Mouse (Mus musculus): ENCODE measurements around the gene Tctn3. TPM values are rescaled to one million over a fixed set of nuclear protein-coding genes. Genes with fewer than 3 reads are reported as not detected.

The Tctn3 gene
- 16.4 and 18.9 TPM in 2 replicates for polyA plus RNA-seq (2012; rRNA removed)

DNA sequence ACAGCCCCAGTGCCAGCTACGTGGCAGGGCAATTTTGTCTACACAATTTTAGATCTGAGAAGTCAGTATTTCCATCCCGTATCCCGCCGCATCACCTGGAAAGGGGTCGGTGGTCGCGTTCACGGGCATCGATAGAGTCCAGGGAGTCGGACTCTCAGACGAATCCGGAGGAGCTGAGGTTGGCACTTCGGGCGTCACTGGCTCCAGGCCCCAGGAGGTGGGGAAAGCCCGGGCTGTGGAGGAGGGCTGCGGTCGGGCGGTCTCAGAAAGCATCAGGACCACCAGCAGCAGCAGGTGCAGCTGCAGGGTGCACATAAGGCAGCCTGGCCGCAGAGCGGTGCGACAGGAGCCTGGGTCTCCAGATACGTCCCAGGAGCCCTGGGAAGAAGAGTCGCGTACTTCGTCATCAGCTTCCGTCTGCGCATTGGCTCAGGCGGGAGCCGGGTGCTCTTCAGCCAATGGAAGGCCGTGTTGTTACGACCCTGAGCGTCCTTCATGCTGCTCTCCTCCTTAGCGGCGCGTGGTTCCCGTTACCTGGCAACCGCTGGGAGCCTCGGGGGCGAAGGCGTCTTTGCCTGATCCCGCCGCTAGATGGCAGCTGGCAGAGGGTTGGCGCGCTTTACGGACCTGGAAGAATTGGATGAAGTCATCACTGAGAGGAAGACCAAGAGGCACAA, at the start of gene Tctn3, which contains the start of gene Entpd1:
Gene Tctn3 (minus strand): TSS at position 404 of the 677 bp plus-strand sequence.
Gene Entpd1 (plus strand): TSS at position 537 of the 677 bp plus-strand sequence.
- peak; percentile 97 for DNase-seq
- H3K27ac ChIP-seq (ENCODE audit: insufficient read depth, low read length), result no peak within 1 kb of the TSS
- H3K4me3 ChIP-seq (replicated peaks; ENCODE audit: insufficient read depth, low read depth, low read length), result peak within 1 kb of the TSS; percentile 79
- TF ChIP-seq CTCF (IDR thresholded peaks at IDR 0.05; ENCODE audit: borderline replicate concordance, insufficient read depth, low read depth, low read length) (peak; percentile 82), POLR2A (IDR thresholded peaks at IDR 0.05; ENCODE audit: borderline replicate concordance, insufficient read depth, low read length) (peak; percentile 76; the same call in 1 of the 2 replicates)
- WGBS, result under 1% methylated on average over 45 of the region's 45 CpGs
- no peaks in the 10 kb centered on the region for H3K4me1 ChIP-seq (ENCODE audit: control insufficient read depth, insufficient read depth, low read length)
- H3K27me3 ChIP-seq (ENCODE audit: control insufficient read depth, insufficient read depth, low read length), result no peaks in the 10 kb centered on the region

DNA sequence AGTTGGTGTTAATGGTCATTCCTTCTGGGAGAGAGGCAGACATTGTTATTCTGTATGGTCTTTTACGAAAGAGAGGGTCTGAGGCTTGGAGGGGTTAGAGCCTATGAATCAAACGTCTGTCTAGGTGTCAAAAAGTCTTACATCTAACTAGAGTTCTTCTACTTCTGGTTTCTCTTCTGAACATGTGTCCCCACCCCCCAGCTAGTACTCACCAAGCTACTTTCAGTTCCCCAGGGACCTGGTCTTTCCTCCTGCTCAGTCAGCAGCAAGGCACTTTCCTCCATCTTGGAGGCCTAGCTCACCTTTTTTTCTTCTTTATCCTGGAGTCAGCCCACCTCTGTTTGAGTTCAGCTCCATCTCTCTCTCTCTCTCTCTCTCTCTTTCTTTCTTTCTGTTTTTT, 49.1 kb upstream of the Tctn3 start:
- Histone ChIP-seq H3K4me3 (replicated peaks; ENCODE audit: insufficient read depth, low read depth, low read length) (no peak overlapping the region), H3K27me3 (ENCODE audit: control insufficient read depth, insufficient read depth, low read length) (peaks cover 2% of the 10 kb centered on the region; the same call in 1 of the 2 replicates), H3K4me1 (ENCODE audit: control insufficient read depth, insufficient read depth, low read length) (no peaks in the 10 kb centered on the region), H3K27ac (ENCODE audit: insufficient read depth, low read length) (no peak overlapping the region; the same call in 1 of the 2 replicates)
- 93% methylated on average over 2 of the region's 2 CpGs for WGBS
- TF ChIP-seq CTCF (IDR thresholded peaks at IDR 0.05; ENCODE audit: borderline replicate concordance, insufficient read depth, low read depth, low read length) (no peak), POLR2A (IDR thresholded peaks at IDR 0.05; ENCODE audit: borderline replicate concordance, insufficient read depth, low read length) (no peak)
- DNase-seq, result no peak

DNA sequence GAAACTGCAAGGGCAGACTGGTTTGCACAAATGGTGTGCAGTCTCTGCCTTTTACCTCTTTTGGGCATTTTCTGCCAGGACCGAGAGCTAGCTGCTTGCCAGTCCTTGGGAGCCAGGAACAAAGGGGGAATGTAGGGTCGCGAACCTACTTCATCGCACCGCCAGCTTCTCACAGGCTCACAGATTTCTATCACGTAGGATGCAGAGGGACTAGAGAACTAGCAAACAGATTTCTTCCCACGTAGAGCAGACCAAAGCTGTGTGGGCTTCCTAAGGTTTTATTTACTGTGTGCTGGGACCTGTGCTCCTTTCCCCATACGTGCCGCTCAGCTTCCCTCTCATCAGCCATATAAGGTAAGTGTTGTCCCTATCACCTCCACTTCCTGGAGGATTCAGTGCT, 48.5 kb upstream of the Tctn3 start:
- no peak overlapping the region; the same call in 1 of the 2 replicates for H3K27ac ChIP-seq (ENCODE audit: insufficient read depth, low read length)
- WGBS, result 26% methylated on average over 9 of the region's 9 CpGs
- H3K27me3 ChIP-seq (ENCODE audit: control insufficient read depth, insufficient read depth, low read length), result peaks cover 2% of the 10 kb centered on the region; the same call in 1 of the 2 replicates
- H3K4me1 ChIP-seq (ENCODE audit: control insufficient read depth, insufficient read depth, low read length), result no peaks in the 10 kb centered on the region
- no peak for TF ChIP-seq POLR2A (IDR thresholded peaks at IDR 0.05; ENCODE audit: borderline replicate concordance, insufficient read depth, low read length)
- TF ChIP-seq CTCF (IDR thresholded peaks at IDR 0.05; ENCODE audit: borderline replicate concordance, insufficient read depth, low read depth, low read length), result no peak
- H3K4me3 ChIP-seq (replicated peaks; ENCODE audit: insufficient read depth, low read depth, low read length), result peak overlapping the region; percentile 32
- no peak for DNase-seq

DNA sequence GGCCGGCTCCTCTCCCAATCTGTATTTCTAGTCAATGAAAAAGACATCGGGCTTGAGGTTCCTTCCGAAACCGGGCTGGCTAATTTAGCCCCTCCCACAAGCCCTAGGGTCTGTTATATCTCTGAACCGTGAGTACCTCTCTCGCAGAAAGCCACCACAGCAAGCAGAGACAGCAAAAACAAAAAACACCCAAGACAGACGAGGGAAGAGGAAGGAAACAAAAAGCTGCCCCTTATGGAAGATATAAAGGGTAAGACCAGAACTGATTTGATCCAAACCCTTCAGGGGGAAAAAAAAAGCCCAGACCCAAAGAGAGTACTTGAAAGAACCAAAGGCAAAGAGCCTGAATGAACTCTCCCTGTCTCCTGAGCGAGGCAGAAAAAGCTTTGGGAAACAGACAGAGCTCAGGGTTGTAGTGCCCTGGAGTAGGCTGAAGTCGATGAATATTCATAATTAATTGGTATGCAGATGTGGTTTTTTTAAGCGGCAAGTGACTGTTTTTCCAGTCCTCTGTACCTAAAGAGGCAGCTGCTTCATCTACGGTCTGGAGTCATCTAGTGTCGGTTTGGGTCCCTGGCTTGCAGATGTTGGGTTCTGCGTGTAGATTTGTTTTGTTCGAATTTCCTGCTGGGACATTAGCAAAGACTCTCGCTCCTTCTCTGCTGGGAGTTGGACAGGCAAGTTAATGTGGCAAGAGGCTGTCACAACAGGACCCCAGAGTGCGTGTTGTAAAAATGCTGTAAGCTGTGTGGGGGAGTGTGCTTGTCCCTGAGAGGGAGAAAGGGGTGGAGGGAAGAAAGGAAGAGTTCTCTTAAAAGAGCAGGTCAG, 47.8 kb upstream of the Tctn3 start:
- H3K27ac ChIP-seq (ENCODE audit: insufficient read depth, low read length), result peak overlapping the region; percentile 23; the same call in 1 of the 2 replicates

DNA sequence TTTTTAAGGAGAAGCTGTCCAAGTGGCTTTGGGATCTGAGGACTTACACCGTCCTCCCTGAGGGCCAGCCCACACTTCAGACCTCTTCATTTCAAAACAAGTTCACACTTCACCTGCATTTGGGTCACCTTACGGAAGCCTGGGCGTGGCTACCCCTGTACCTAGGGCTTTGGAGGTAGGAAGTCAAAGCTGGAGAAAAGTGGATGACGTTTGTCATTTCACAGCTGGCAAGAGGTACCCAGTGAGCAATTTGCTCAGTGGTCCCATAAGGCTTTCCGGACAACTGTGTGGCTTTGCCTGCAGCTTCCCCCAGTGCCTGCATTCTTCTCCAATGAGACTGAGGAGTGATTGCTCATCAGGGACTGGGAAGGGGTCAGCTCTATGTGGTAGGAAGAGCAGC, 46.9 kb upstream of the Tctn3 start:
- Histone ChIP-seq H3K27me3 (ENCODE audit: control insufficient read depth, insufficient read depth, low read length) (peaks cover 2% of the 10 kb centered on the region; the same call in 1 of the 2 replicates), H3K4me3 (replicated peaks; ENCODE audit: insufficient read depth, low read depth, low read length) (no peak overlapping the region), H3K4me1 (ENCODE audit: control insufficient read depth, insufficient read depth, low read length) (no peaks in the 10 kb centered on the region), H3K27ac (ENCODE audit: insufficient read depth, low read length) (no peak overlapping the region)
- DNase-seq, result no peak
- WGBS, result 63% methylated on average over 5 of the region's 5 CpGs
- TF ChIP-seq POLR2A (IDR thresholded peaks at IDR 0.05; ENCODE audit: borderline replicate concordance, insufficient read depth, low read length), result no peak
- no peak for TF ChIP-seq CTCF (IDR thresholded peaks at IDR 0.05; ENCODE audit: borderline replicate concordance, insufficient read depth, low read depth, low read length)

More for the DNA sequence above, 47.8 kb upstream of the Tctn3 start:
- Histone ChIP-seq H3K4me1 (ENCODE audit: control insufficient read depth, insufficient read depth, low read length) (no peaks in the 10 kb centered on the region), H3K4me3 (replicated peaks; ENCODE audit: insufficient read depth, low read depth, low read length) (peak overlapping the region; percentile 32), H3K27me3 (ENCODE audit: control insufficient read depth, insufficient read depth, low read length) (peaks cover 2% of the 10 kb centered on the region; the same call in 1 of the 2 replicates)
- TF ChIP-seq POLR2A (IDR thresholded peaks at IDR 0.05; ENCODE audit: borderline replicate concordance, insufficient read depth, low read length) (no peak), CTCF (IDR thresholded peaks at IDR 0.05; ENCODE audit: borderline replicate concordance, insufficient read depth, low read depth, low read length) (no peak)
- 2% methylated on average over 16 of the region's 16 CpGs for WGBS
- DNase-seq, result no peak

- no peak for DNase-seq
- Histone ChIP-seq H3K4me3 (replicated peaks; ENCODE audit: insufficient read depth, low read depth, low read length) (no peak overlapping the region), H3K27me3 (ENCODE audit: control insufficient read depth, insufficient read depth, low read length) (peaks cover 2% of the 10 kb centered on the region; the same call in 1 of the 2 replicates), H3K27ac (ENCODE audit: insufficient read depth, low read length) (no peak overlapping the region), H3K4me1 (ENCODE audit: control insufficient read depth, insufficient read depth, low read length) (no peaks in the 10 kb centered on the region)
- 78% methylated on average over 6 of the region's 6 CpGs for WGBS
- TF ChIP-seq CTCF (IDR thresholded peaks at IDR 0.05; ENCODE audit: borderline replicate concordance, insufficient read depth, low read depth, low read length), result no peak
- TF ChIP-seq POLR2A (IDR thresholded peaks at IDR 0.05; ENCODE audit: borderline replicate concordance, insufficient read depth, low read length), result no peak
Measured at GRCm38 (mm10) chr19:40658281-40658680, 46.2 kb upstream of the Tctn3 start.

GRCm38 (mm10) chr19:40656207-40656606, 44.2 kb upstream of the Tctn3 start:
- WGBS, result 88% methylated on average over 5 of the region's 5 CpGs
- Histone ChIP-seq H3K27me3 (ENCODE audit: control insufficient read depth, insufficient read depth, low read length) (peaks cover 2% of the 10 kb centered on the region; the same call in 1 of the 2 replicates), H3K4me3 (replicated peaks; ENCODE audit: insufficient read depth, low read depth, low read length) (no peak overlapping the region), H3K4me1 (ENCODE audit: control insufficient read depth, insufficient read depth, low read length) (no peaks in the 10 kb centered on the region), H3K27ac (ENCODE audit: insufficient read depth, low read length) (no peak overlapping the region)
- no peak for DNase-seq
- TF ChIP-seq POLR2A (IDR thresholded peaks at IDR 0.05; ENCODE audit: borderline replicate concordance, insufficient read depth, low read length), result no peak
- TF ChIP-seq CTCF (IDR thresholded peaks at IDR 0.05; ENCODE audit: borderline replicate concordance, insufficient read depth, low read depth, low read length), result no peak

Data from cerebellum, adult 2 months (tissue).